Mouse (Mus musculus): ENCODE results near the gene Cacng8.
"Not testable (repeated sequence)": the region's sequence is repeated elsewhere in the genome, so short reads cannot be mapped to it uniquely, and the experiment has no call there.

Gene Cacng8

GRCm38 (mm10) chr7:3386036-3386730, 4.3 kb upstream of the Cacng8 start:
- intact Hi-C loops (cut with DNase I) = loop anchor here (10.0 kb wide), 1 partner anchor 59 kb away; no protein-coding TSS in a partner anchor

GRCm38 (mm10) chr7:3387761-3388160, 2.7 kb upstream of the Cacng8 start:
- intact Hi-C loops (cut with DNase I) = loop anchor here (10.0 kb wide), 1 partner anchor 57 kb away; no protein-coding TSS in a partner anchor

GRCm38 (mm10) chr7:3388885-3389284, 1.6 kb upstream of the Cacng8 start:
- intact Hi-C loops (cut with DNase I) = loop anchor here (10.0 kb wide), 1 partner anchor 56 kb away; no protein-coding TSS in a partner anchor

- intact Hi-C loops (cut with DNase I) = loop anchor here (10.0 kb wide), 1 partner anchor 55 kb away; no protein-coding TSS in a partner anchor
Measured at GRCm38 (mm10) chr7:3389444-3390412, 755 bp upstream of the Cacng8 start.

GRCm38 (mm10) chr7:3391081-3391451, 583 bp downstream of the Cacng8 start:
- intact Hi-C loops (cut with DNase I) = no loop called here

GRCm38 (mm10) chr7:3391809-3392208, 1.3 kb downstream of the Cacng8 start:
- intact Hi-C loops (cut with DNase I) = no loop called here

- intact Hi-C loops (cut with DNase I) = no loop called here
Measured at GRCm38 (mm10) chr7:3397355-3397754, 6.9 kb downstream of the Cacng8 start.

GRCm38 (mm10) chr7:3397797-3398196, 7.3 kb downstream of the Cacng8 start:
- intact Hi-C loops (cut with DNase I) = no loop called here

- intact Hi-C loops (cut with DNase I) = not testable (repeated sequence)
Measured at GRCm38 (mm10) chr7:3398363-3398762, 7.9 kb downstream of the Cacng8 start.

- intact Hi-C loops (cut with DNase I) = no loop called here
Measured at GRCm38 (mm10) chr7:3399937-3400336, 9.5 kb downstream of the Cacng8 start.

GRCm38 (mm10) chr7:3409729-3410520, 19.4 kb downstream of the Cacng8 start:
- intact Hi-C loops (cut with DNase I) = no loop called here

- intact Hi-C loops (cut with DNase I) = no loop called here
Measured at GRCm38 (mm10) chr7:3411160-3411941, 20.9 kb downstream of the Cacng8 start.

GRCm38 (mm10) chr7:3412036-3412435, 21.6 kb downstream of the Cacng8 start:
- intact Hi-C loops (cut with DNase I) = no loop called here

- intact Hi-C loops (cut with DNase I) = no loop called here
Measured at GRCm38 (mm10) chr7:3414888-3415287, 24.4 kb downstream of the Cacng8 start.

- intact Hi-C loops (cut with DNase I) = no loop called here
Measured at GRCm38 (mm10) chr7:3415378-3415777, 24.9 kb downstream of the Cacng8 start.

- intact Hi-C loops (cut with DNase I) = no loop called here
Measured at GRCm38 (mm10) chr7:3419941-3420340, 29.5 kb downstream of the Cacng8 start.

- intact Hi-C loops (cut with DNase I) = no loop called here
Measured at GRCm38 (mm10) chr7:3420466-3420865, 30.0 kb downstream of the Cacng8 start.

- intact Hi-C loops (cut with DNase I) = no loop called here
Measured at GRCm38 (mm10) chr7:3421297-3421696, 30.8 kb downstream of the Cacng8 start.

GRCm38 (mm10) chr7:3422051-3422450, 31.6 kb downstream of the Cacng8 start:
- intact Hi-C loops (cut with DNase I) = no loop called here

- intact Hi-C loops (cut with DNase I) = no loop called here
Measured at GRCm38 (mm10) chr7:3423430-3423829, 32.9 kb downstream of the Cacng8 start.

Measured in adrenal gland (tissue).